ENCODE assay signal across 8 mouse cellular contexts in genomic region chr11:62605619-62606298, GRCm38 (mm10). TPM values are rescaled to one million over a fixed set of nuclear protein-coding genes. Genes with fewer than 3 reads are reported as not detected.
DNase-seq lines count a peak whose midpoint lies in the region; ATAC-seq and TF ChIP-seq lines count a peak whose summit lies in the region.

No protein-coding gene starts in this region.

- 32% methylated on average over 10 of the region's 10 CpGs for WGBS in lung, embryonic 16.5 days
- WGBS in forebrain, embryonic 12.5 days: 47% methylated on average over 10 of the region's 10 CpGs
- 31% methylated on average over 10 of the region's 10 CpGs for WGBS in liver, embryonic 11.5 days
- WGBS in stomach, postnatal 0 days: 44% methylated on average over 10 of the region's 10 CpGs

- 0 out of 2 replicates have a peak overlapping the region, but pooled peaks have one; percentile 5 for H3K27ac ChIP-seq in lung, embryonic 16.5 days (ENCODE audit: low read length)
- H3K27ac ChIP-seq in forebrain, embryonic 12.5 days: peak overlapping the region; percentile 61
- H3K27ac ChIP-seq in liver, embryonic 11.5 days (ENCODE audit: low read depth, low read length): peak overlapping the region; percentile 99
- H3K27ac ChIP-seq in stomach, postnatal 0 days (replicated peaks): peak overlapping the region; percentile 35; the same call in 1 of the 2 replicates

- no peak overlapping the region for H3K4me2 ChIP-seq in lung, embryonic 16.5 days (ENCODE audit: low read depth, low read length)
- peak overlapping the region; percentile 67 for H3K4me2 ChIP-seq in forebrain, embryonic 12.5 days
- peak overlapping the region; percentile 95 for H3K4me2 ChIP-seq in liver, embryonic 11.5 days
- H3K4me2 ChIP-seq in stomach, postnatal 0 days (replicated peaks; ENCODE audit: low read depth): 0 out of 2 replicates have a peak overlapping the region, but pooled peaks have one; percentile 5

- H3K36me3 ChIP-seq in lung, embryonic 16.5 days (ENCODE audit: control insufficient read depth, insufficient read depth, low read length): peaks cover 35% of the 10 kb centered on the region
- H3K36me3 ChIP-seq in forebrain, embryonic 12.5 days (replicated peaks): peaks cover 62% of the 10 kb centered on the region
- peaks cover 41% of the 10 kb centered on the region for H3K36me3 ChIP-seq in liver, embryonic 11.5 days (ENCODE audit: control insufficient read depth, insufficient read depth, low read length)
- peaks cover 19% of the 10 kb centered on the region; the same call in 1 of the 2 replicates for H3K36me3 ChIP-seq in stomach, postnatal 0 days (ENCODE audit: control insufficient read depth, insufficient read depth, low read length)

- peaks cover 30% of the 10 kb centered on the region for H3K4me1 ChIP-seq in lung, embryonic 16.5 days (replicated peaks; ENCODE audit: control insufficient read depth, insufficient read depth, low read length)
- H3K4me1 ChIP-seq in forebrain, embryonic 12.5 days: peaks cover 43% of the 10 kb centered on the region
- peaks cover 16% of the 10 kb centered on the region for H3K4me1 ChIP-seq in liver, embryonic 11.5 days (replicated peaks; ENCODE audit: control insufficient read depth, insufficient read depth, low read length)
- H3K4me1 ChIP-seq in stomach, postnatal 0 days (replicated peaks; ENCODE audit: control insufficient read depth, insufficient read depth): no peaks in the 10 kb centered on the region; the same call in 1 of the 2 replicates

- DNase-seq in lung, postnatal 4 days: no peak
- DNase-seq in liver, embryonic 11.5 days (ENCODE audit: low spot score): peak; percentile 74
- no peak for DNase-seq in stomach, postnatal 0 days (ENCODE audit: low spot score)
- DNase-seq in thymus, postnatal 4 days: no peak
- no peak for DNase-seq in cerebellum, postnatal 36 days
- DNase-seq in frontal cortex, adult 2 months (ENCODE audit: extremely low spot score in 1 of 2, low spot score in 1 of 2): no peak

- no peaks in the 10 kb centered on the region for H3K9me3 ChIP-seq in lung, embryonic 16.5 days (ENCODE audit: control insufficient read depth, low read length)
- H3K9me3 ChIP-seq in forebrain, embryonic 12.5 days: no peaks in the 10 kb centered on the region
- H3K9me3 ChIP-seq in liver, embryonic 11.5 days (ENCODE audit: control insufficient read depth, low read length): no peaks in the 10 kb centered on the region
- no peaks in the 10 kb centered on the region for H3K9me3 ChIP-seq in stomach, postnatal 0 days (ENCODE audit: control insufficient read depth, low read length)

- no peak for TF ChIP-seq EP300 in stomach, postnatal 0 days (optimal IDR thresholded peaks at IDR 0.05)

- no peak overlapping the region; the same call in 1 of the 2 replicates for H3K9ac ChIP-seq in lung, embryonic 16.5 days (ENCODE audit: low read length)
- H3K9ac ChIP-seq in forebrain, embryonic 12.5 days: peak overlapping the region; percentile 97; the same call in 1 of the 2 replicates
- H3K9ac ChIP-seq in liver, embryonic 11.5 days (ENCODE audit: low read depth, low read length): peak overlapping the region; percentile 100
- no peak overlapping the region for H3K9ac ChIP-seq in stomach, postnatal 0 days (ENCODE audit: low read length)

- no peak for TF ChIP-seq CTCF in stomach, postnatal 0 days (IDR thresholded peaks at IDR 0.05; ENCODE audit: low read depth)

- ATAC-seq in lung, embryonic 16.5 days (ENCODE audit: low read depth): no peak
- no peak for ATAC-seq in forebrain, embryonic 12.5 days (ENCODE audit: low FRiP score)
- ATAC-seq in liver, embryonic 11.5 days (replicated peaks; ENCODE audit: low FRiP score): peak; percentile 40
- no peak for ATAC-seq in stomach, postnatal 0 days (ENCODE audit: low FRiP score, low TSS enrichment)

- H3K27me3 ChIP-seq in lung, embryonic 16.5 days (ENCODE audit: control insufficient read depth, insufficient read depth, low read depth, low read length): no peaks in the 10 kb centered on the region
- no peaks in the 10 kb centered on the region for H3K27me3 ChIP-seq in forebrain, embryonic 12.5 days
- H3K27me3 ChIP-seq in liver, embryonic 11.5 days (replicated peaks; ENCODE audit: control insufficient read depth, insufficient read depth, low read length): no peaks in the 10 kb centered on the region
- no peaks in the 10 kb centered on the region for H3K27me3 ChIP-seq in stomach, postnatal 0 days (ENCODE audit: control insufficient read depth, insufficient read depth, low read length)

- peak overlapping the region; percentile 6; the same call in 1 of the 2 replicates for H3K4me3 ChIP-seq in lung, embryonic 16.5 days (ENCODE audit: low read length)
- peak overlapping the region; percentile 86 for H3K4me3 ChIP-seq in forebrain, embryonic 12.5 days (replicated peaks)
- peak overlapping the region; percentile 88 for H3K4me3 ChIP-seq in liver, embryonic 11.5 days (ENCODE audit: low read depth, low read length)
- no peak overlapping the region for H3K4me3 ChIP-seq in stomach, postnatal 0 days (ENCODE audit: low read depth, low read length)

RNA-seq across cellular contexts. Expression of gene Trpv2, which starts 31.5 kb away (rescaled TPM):
- polyA plus RNA-seq in lung, embryonic 16.5 days (2015; fragmentation: Nextera tagmentation; extraction: Ambion mirVana): 4.8 and 4.9 TPM in 2 replicates
- 6.4 and 7.3 TPM in 2 replicates for polyA plus RNA-seq in forebrain, embryonic 12.5 days (2016; fragmentation: Nextera tagmentation; extraction: Ambion mirVana)
- 9.7 and 10.9 TPM in 2 replicates for polyA plus RNA-seq in liver, embryonic 11.5 days (2014; fragmentation: Nextera tagmentation; extraction: Ambion mirVana)
- 9.6 and 11.0 TPM in 2 replicates for polyA plus RNA-seq in stomach, postnatal 0 days (2015; fragmentation: Nextera tagmentation; extraction: Ambion mirVana)
- polyA plus RNA-seq in frontal cortex, adult 2 months (2012; rRNA removed): 16.8 TPM in 2 replicates

RNA-seq across cellular contexts. Expression of gene Lrrc75a, which starts 42.6 kb away (rescaled TPM):
- 10.6 and 11.8 TPM in 2 replicates for polyA plus RNA-seq in lung, embryonic 16.5 days (2015; fragmentation: Nextera tagmentation; extraction: Ambion mirVana)
- 12.6 and 15.1 TPM in 2 replicates for polyA plus RNA-seq in forebrain, embryonic 12.5 days (2016; fragmentation: Nextera tagmentation; extraction: Ambion mirVana)
- 6.7 and 8.1 TPM in 2 replicates for polyA plus RNA-seq in liver, embryonic 11.5 days (2014; fragmentation: Nextera tagmentation; extraction: Ambion mirVana)
- 7.3 and 8.4 TPM in 2 replicates for polyA plus RNA-seq in stomach, postnatal 0 days (2015; fragmentation: Nextera tagmentation; extraction: Ambion mirVana)
- 19.9 and 23.7 TPM in 2 replicates for polyA plus RNA-seq in frontal cortex, adult 2 months (2012; rRNA removed)

RNA-seq across cellular contexts. Expression of gene Mmgt2, which starts 42.7 kb away (rescaled TPM):
- 34.6 and 38.1 TPM in 2 replicates for polyA plus RNA-seq in lung, embryonic 16.5 days (2015; fragmentation: Nextera tagmentation; extraction: Ambion mirVana)
- polyA plus RNA-seq in forebrain, embryonic 12.5 days (2016; fragmentation: Nextera tagmentation; extraction: Ambion mirVana): 36.8 and 38.1 TPM in 2 replicates
- 25.7 and 26.1 TPM in 2 replicates for polyA plus RNA-seq in liver, embryonic 11.5 days (2014; fragmentation: Nextera tagmentation; extraction: Ambion mirVana)
- polyA plus RNA-seq in stomach, postnatal 0 days (2015; fragmentation: Nextera tagmentation; extraction: Ambion mirVana): 30.2 and 35.9 TPM in 2 replicates
- polyA plus RNA-seq in frontal cortex, adult 2 months (2012; rRNA removed): 44.4 TPM in 2 replicates

RNA-seq across cellular contexts. Expression of gene Ubb, which starts 54.8 kb away (rescaled TPM):
- 3,082 and 3,189 TPM in 2 replicates for polyA plus RNA-seq in lung, embryonic 16.5 days (2015; fragmentation: Nextera tagmentation; extraction: Ambion mirVana)
- polyA plus RNA-seq in forebrain, embryonic 12.5 days (2016; fragmentation: Nextera tagmentation; extraction: Ambion mirVana): 3,704 and 3,828 TPM in 2 replicates
- 2,001 and 2,023 TPM in 2 replicates for polyA plus RNA-seq in liver, embryonic 11.5 days (2014; fragmentation: Nextera tagmentation; extraction: Ambion mirVana)
- polyA plus RNA-seq in stomach, postnatal 0 days (2015; fragmentation: Nextera tagmentation; extraction: Ambion mirVana): 1,850 and 1,934 TPM in 2 replicates
- polyA plus RNA-seq in frontal cortex, adult 2 months (2012; rRNA removed): 3,321 and 3,429 TPM in 2 replicates

Comparison
In these comparisons a context has a peak if more than half of its experiments do, and no peak if none do; other contexts are left out.
1. H3K27ac ChIP-seq: peak in every context shown above with its lines; median percentile 99 in liver, embryonic 11.5 days; 61 in forebrain, embryonic 12.5 days; 35 in stomach, postnatal 0 days; 5 in lung, embryonic 16.5 days.
2. H3K9ac ChIP-seq: peak in forebrain, embryonic 12.5 days (single experiment) and liver, embryonic 11.5 days (single experiment); none in lung, embryonic 16.5 days (single experiment) and stomach, postnatal 0 days (single experiment).